Mouse (Mus musculus) heart, postnatal 0 days (tissue): ENCODE data around the gene Tspyl3. TPM values are rescaled to one million over a fixed set of nuclear protein-coding genes. Genes with fewer than 3 reads are reported as not detected.
A peak's percentile ranks its signal among the peaks of the same experiment; 100 is the strongest.
"Not testable (repeated sequence)": the region's sequence is repeated elsewhere in the genome, so short reads cannot be mapped to it uniquely, and the experiment has no call there.

Experiments
- ATAC-seq: fragments of 200-750 bp; cut with Nextera tagmentation; 2 replicates; pipeline ENCODE4 v1.8.0; 2017; ENCODE audit warnings: low read depth, moderate number of reproducible peaks, moderate library complexity; ENCODE audit not compliant: insufficient read depth
- DNase-seq: peaks from one replicate; pipeline ENCODE4 v3.0.0-alpha.2; 2016; ENCODE audit warnings: low spot score
- H3K27ac ChIP-seq: fragments of 300-500 bp; sonication (generic); 2 replicates; pipeline ENCODE4 v1.5.1; 2014; ENCODE audit warnings: low read depth, mild to moderate bottlenecking
- H3K27me3 ChIP-seq: fragments of 300-500 bp; sonication (generic); 2 replicates; pipeline ENCODE4 v1.6.1; 2014; ENCODE audit warnings: low read length, mixed read lengths; ENCODE audit not compliant: control insufficient read depth, insufficient read depth
- H3K36me3 ChIP-seq: fragments of 300-500 bp; sonication (generic); replicated peaks from 2 replicates; pipeline ENCODE4 v1.6.1; 2014; ENCODE audit warnings: low read length, mixed read lengths; ENCODE audit not compliant: control insufficient read depth, insufficient read depth
- H3K4me1 ChIP-seq: fragments of 300-500 bp; sonication (generic); 2 replicates; pipeline ENCODE4 v1.6.1; 2014; ENCODE audit warnings: antibody characterized with exemption; ENCODE audit not compliant: control insufficient read depth, insufficient read depth
- H3K4me2 ChIP-seq: fragments of 300-500 bp; sonication (generic); 2 replicates; pipeline ENCODE4 v1.6.1; 2014; ENCODE audit warnings: low read depth, mild to moderate bottlenecking, low read length, moderate library complexity
- H3K4me3 ChIP-seq: fragments of 300-500 bp; sonication (generic); 2 replicates; pipeline ENCODE4 v1.5.1; 2014; ENCODE audit warnings: low read depth, low read length
- H3K9ac ChIP-seq: fragments of 300-500 bp; sonication (generic); replicated peaks from 2 replicates; pipeline ENCODE4 v1.6.1; 2014; ENCODE audit warnings: low read depth, low read length, mixed read lengths
- H3K9me3 ChIP-seq: fragments of 300-500 bp; sonication (generic); replicated peaks from 2 replicates; pipeline ENCODE4 v1.6.1; 2016; ENCODE audit warnings: low read length; ENCODE audit not compliant: control insufficient read depth
- CTCF ChIP-seq: IDR thresholded peaks from 2 replicates; pipeline ENCODE4 v1.5.1; 2016; ENCODE audit warnings: antibody characterized with exemption, control low read depth, low read depth
- EP300 ChIP-seq: IDR thresholded peaks from 2 replicates; pipeline ENCODE4 v1.6.1; 2016; ENCODE audit warnings: antibody characterized with exemption, low read depth
- WGBS: fragments of 180-500 bp; shearing (Covaris S2); extraction: QIAGEN DNeasy Blood & Tissue Kit; methylation state at CpG from one replicate; pipeline ENCODE4 v1.1.7; 2014; 5-methylcytosine and 5-hydroxymethylcytosine counted together
- polyA plus RNA-seq: library from polyadenylated mRNA; unstranded; fragments of >200 nt; fragmentation: Nextera tagmentation; extraction: Ambion mirVana; gene quantifications from 2 replicates; pipeline ENCODE4 v1.2.1, GENCODE M21; 2015
- total RNA-seq: library from RNA; depleted of rRNA; stranded (reverse); fragments of >200 nt; gene quantifications from 2 replicates; pipeline ENCODE4 v1.2.3, GENCODE M21; 2014; ENCODE audit warnings: low replicate concordance; rRNA removed

Tspyl3 gene
- total RNA-seq (0.95 and 5.1 TPM in 2 replicates), polyA plus RNA-seq (2.5 and 2.7 TPM in 2 replicates)

DNA sequence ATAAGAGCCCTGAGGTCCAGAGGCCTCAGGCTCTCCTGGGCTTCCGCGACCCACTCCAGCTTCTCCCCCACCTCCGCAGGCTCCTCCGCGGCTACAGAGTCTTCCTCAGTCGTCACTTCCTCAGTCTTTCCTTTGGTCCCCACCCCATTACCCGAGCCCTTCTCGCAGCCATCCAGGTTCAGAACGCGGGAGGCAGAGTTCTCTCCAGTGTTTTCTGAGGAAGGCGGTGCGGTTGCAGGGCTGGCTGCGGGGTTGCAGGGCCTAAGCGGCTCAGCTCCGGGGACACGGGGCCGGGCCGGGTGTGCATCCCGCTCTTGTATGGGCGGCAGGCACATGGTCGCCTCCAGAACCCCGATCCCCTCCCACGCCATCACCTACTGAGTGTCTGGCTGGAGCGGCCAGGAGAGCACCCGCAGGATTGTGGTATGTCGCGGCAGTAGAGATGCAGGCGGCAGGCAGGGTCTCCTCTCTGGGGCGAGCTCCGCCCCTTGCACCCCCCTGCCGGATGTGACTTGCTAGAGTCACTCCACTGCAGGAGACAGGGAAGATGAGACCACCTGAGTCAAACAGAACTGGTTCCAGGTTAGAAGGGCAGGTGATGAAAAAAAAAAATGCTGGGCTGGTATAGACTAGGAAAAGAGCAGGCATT lies at the start of gene Tspyl3:
Tspyl3 (minus strand) TSS at position 496 of the 649 bp plus-strand sequence.
- DNase-seq (no peak), ATAC-seq (peak; percentile 40)
- peak within 1 kb of the TSS; percentile 90 for H3K4me2 ChIP-seq
- TF ChIP-seq CTCF, result no peak
- 0 out of 2 replicates have a peak within 1 kb of the TSS, but pooled peaks have one; percentile 34 for H3K27ac ChIP-seq
- peak within 1 kb of the TSS; percentile 75 for H3K4me3 ChIP-seq
- H3K4me1 ChIP-seq, result peaks cover 11% of the 10 kb centered on the region
- H3K9ac ChIP-seq, result peak within 1 kb of the TSS; percentile 77
- H3K9me3 ChIP-seq, result no peaks in the 10 kb centered on the region
- H3K27me3 ChIP-seq, result no peaks in the 10 kb centered on the region
- under 1% methylated on average over 31 of the region's 31 CpGs for WGBS
- H3K36me3 ChIP-seq, result peaks cover 12% of the 10 kb centered on the region

DNA sequence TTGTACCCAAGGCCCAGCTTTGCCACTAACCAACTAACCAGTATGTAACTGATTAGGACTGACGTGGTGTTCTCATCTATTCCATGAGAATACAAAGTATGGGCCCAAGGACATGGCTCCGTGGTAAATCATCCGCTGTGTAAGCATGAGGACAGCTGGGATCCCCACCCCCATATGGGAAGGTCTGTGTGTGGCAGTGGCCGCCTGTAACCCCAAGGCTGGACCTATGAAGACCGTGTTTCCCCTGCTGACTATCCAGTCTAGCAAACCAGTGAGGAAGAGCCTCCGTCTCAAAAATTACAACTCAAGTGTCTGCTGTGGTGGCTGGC lies 49.6 kb upstream of the Tspyl3 start:
- Histone ChIP-seq H3K4me2 (no peak overlapping the region), H3K4me1 (no peaks in the 10 kb centered on the region), H3K4me3 (no peak overlapping the region), H3K9me3 (no peaks in the 10 kb centered on the region), H3K36me3 (no peaks in the 10 kb centered on the region), H3K9ac (no peak overlapping the region), H3K27me3 (no peaks in the 10 kb centered on the region), H3K27ac (no peak overlapping the region)
- WGBS, result 76% methylated on average over 6 of the region's 6 CpGs
- no peak for DNase-seq
- TF ChIP-seq CTCF (no peak), EP300 (no peak)
- no peak for ATAC-seq

DNA sequence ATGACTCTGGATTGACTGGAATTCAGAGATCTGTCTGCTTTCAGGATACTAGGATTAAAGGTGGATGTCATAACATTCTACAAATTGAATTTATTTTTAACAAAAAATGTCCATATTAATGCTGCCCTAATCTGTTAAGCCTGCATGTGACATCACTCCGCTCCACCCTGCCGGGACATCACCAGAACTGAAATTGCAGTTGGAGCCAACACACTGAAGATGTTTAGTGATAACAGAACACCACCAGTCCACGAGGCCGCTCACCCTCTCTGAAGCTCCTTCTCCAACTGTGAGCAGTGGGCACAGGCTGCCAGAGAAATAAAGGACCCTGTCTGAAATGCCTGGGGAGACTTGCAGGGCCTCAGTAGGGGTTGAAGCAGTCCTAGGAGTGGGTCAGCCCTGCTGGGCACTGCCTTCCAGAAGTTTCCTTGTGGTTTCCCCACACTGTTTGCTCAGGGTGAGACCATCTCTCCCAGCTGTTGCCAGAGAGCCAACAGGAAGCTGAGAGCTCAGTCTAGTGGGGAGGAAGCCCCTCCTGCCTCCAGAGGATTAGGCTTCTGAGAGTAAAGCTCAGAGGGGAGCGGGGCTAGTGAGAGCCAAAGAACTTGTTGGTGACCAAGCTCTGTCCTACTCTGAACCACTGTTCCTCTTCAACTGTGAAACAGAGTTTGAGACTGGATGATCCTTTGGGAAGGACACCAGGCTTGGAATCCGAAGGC lies 49.1 kb upstream of the Tspyl3 start:
- not testable (repeated sequence) for H3K27me3 ChIP-seq, H3K4me1 ChIP-seq, H3K4me3 ChIP-seq, H3K36me3 ChIP-seq, H3K9me3 ChIP-seq, H3K9ac ChIP-seq, H3K27ac ChIP-seq, DNase-seq, H3K4me2 ChIP-seq, ATAC-seq
- 67% methylated on average over 6 of the region's 6 CpGs for WGBS

DNA sequence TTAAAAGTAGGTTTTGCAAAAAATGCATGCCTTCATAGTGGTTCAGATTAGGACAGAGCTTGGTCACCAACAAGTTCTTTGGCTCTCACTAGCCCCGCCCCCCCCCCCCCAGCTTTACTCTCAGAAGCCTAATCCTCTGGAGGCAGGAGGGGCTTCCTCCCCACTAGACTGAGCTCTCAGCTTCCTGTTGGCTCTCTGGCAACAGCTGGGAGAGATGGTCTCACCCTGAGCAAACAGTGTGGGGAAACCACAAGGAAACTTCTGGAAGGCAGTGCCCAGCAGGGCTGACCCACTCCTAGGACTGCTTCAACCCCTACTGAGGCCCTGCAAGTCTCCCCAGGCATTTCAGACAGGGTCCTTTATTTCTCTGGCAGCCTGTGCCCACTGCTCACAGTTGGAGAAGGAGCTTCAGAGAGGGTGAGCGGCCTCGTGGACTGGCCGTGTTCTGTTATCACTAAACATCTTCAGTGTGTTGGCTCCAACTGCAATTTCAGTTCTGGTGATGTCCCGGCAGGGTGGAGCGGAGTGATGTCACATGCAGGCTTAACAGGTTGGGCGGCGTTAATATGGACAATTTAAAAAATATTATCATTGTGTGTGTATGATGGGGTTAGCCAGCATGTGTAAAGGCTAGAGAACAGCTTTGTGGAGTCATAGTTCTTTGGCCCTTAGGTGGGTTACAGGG lies 45.1 kb upstream of the Tspyl3 start:
- ATAC-seq, H3K27ac ChIP-seq, H3K4me3 ChIP-seq, H3K9ac ChIP-seq, H3K4me2 ChIP-seq, H3K4me1 ChIP-seq, H3K27me3 ChIP-seq, DNase-seq, H3K9me3 ChIP-seq: not testable (repeated sequence)
- peaks cover 20% of the 10 kb centered on the region for H3K36me3 ChIP-seq
- 56% methylated on average over 8 of the region's 8 CpGs for WGBS

DNA sequence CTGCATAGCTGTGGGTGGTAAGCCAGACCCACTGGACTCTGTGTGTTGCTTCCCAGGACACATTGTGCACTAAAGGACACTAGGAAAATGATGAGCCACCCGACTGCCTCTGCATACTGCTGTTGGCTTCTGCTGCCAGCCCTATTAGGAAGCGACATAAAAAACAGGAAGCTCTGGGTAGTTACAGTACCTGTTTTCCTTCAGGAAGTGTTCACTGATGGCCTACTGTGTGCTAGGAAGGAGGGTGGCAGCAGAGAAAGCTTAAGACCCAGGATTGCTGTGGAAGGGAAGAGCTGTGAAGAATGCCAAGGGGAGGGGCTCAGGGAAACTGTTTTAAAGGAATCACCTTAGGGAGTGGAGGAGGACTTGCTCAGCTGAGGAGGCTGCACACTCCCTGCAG lies 42.1 kb upstream of the Tspyl3 start:
- Histone ChIP-seq H3K4me2 (no peak overlapping the region), H3K36me3 (peaks cover 42% of the 10 kb centered on the region), H3K9me3 (no peaks in the 10 kb centered on the region), H3K4me3 (no peak overlapping the region), H3K9ac (no peak overlapping the region), H3K27me3 (no peaks in the 10 kb centered on the region), H3K4me1 (no peaks in the 10 kb centered on the region), H3K27ac (no peak overlapping the region)
- WGBS, result 78% methylated on average over 2 of the region's 2 CpGs
- DNase-seq, result no peak
- TF ChIP-seq EP300, result no peak
- no peak for TF ChIP-seq CTCF
- no peak for ATAC-seq
